Mouse (Mus musculus) heart, adult 9 months (tissue): ENCODE data around the gene Csrp2.

Experiments used
- DNase-seq, 2 experiments: peaks; one replicate each; pipeline ENCODE4 v3.0.0; 2022; ENCODE audit warnings: low spot score in 2 of 2

Gene Csrp2

GRCm38 (mm10) chr10:110971044-110971443 is 51.5 kb downstream of the Csrp2 start:
- DNase-seq: no peak

GRCm38 (mm10) chr10:110971483-110971882 is 51.9 kb downstream of the Csrp2 start:
- DNase-seq: no peak

- no peak for DNase-seq
These were observed 52.4 kb downstream of the Csrp2 start for GRCm38 (mm10) chr10:110971998-110972397.

GRCm38 (mm10) chr10:110974463-110974862 is 54.9 kb downstream of the Csrp2 start:
- peak in 1 of 2 experiments; percentile 30 for DNase-seq

- DNase-seq: no peak
These were observed 55.3 kb downstream of the Csrp2 start for GRCm38 (mm10) chr10:110974885-110975284.

- DNase-seq: no peak
These were observed 56.5 kb downstream of the Csrp2 start for GRCm38 (mm10) chr10:110976046-110976445.

- no peak for DNase-seq
These were observed 57.8 kb downstream of the Csrp2 start for GRCm38 (mm10) chr10:110977379-110977778.

- no peak for DNase-seq
These were observed 59.8 kb downstream of the Csrp2 start for GRCm38 (mm10) chr10:110979431-110979830.

- DNase-seq: no peak
These were observed 60.9 kb downstream of the Csrp2 start for GRCm38 (mm10) chr10:110980441-110980840.

- DNase-seq: no peak
These were observed 63.2 kb downstream of the Csrp2 start for GRCm38 (mm10) chr10:110982771-110983170.

GRCm38 (mm10) chr10:110986682-110987081 is 67.1 kb downstream of the Csrp2 start:
- peak; percentile 28 to 47 for DNase-seq
